Mouse (Mus musculus): ENCODE results near the gene Rtp3.

Gene Rtp3

DNA sequence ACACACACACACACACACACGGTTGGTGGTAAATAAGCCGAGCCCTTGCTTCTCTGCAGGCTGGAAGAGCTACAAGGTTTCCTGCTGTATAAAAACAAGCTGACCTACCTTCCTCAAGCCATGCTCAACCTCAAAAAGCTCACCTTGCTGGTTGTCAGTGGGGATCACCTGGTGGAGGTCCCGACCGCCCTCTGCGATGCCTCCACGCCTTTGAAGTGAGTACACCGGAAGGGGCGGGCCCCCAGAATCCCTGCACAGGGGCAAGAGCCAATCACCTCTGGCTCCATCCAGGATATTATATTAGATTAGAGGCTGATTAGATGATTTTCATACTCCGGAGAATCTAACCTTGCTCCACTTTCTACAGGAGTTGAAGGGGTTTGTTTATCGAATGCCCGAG lies 11.0 kb downstream of the Rtp3 start:
- DNase-seq (ENCODE audit: low read depth), result no peak

DNA sequence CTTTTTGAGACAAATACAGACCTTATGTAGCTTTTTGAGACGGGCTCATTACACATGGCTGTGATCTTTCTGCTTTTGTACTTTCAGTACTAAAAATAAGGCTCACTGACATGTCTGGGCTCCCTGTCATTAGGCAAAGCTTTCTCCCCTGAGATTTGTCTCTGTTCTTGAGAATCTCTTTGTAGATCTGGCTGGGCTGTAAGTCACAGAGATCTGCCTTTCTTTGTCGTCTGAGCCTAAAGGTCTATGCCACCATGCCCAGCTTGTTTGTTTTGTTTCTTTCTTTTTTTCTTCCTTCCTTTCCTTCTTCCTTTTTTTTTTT lies 24.5 kb downstream of the Rtp3 start:
- DNase-seq (ENCODE audit: low read depth), result no peak

DNA sequence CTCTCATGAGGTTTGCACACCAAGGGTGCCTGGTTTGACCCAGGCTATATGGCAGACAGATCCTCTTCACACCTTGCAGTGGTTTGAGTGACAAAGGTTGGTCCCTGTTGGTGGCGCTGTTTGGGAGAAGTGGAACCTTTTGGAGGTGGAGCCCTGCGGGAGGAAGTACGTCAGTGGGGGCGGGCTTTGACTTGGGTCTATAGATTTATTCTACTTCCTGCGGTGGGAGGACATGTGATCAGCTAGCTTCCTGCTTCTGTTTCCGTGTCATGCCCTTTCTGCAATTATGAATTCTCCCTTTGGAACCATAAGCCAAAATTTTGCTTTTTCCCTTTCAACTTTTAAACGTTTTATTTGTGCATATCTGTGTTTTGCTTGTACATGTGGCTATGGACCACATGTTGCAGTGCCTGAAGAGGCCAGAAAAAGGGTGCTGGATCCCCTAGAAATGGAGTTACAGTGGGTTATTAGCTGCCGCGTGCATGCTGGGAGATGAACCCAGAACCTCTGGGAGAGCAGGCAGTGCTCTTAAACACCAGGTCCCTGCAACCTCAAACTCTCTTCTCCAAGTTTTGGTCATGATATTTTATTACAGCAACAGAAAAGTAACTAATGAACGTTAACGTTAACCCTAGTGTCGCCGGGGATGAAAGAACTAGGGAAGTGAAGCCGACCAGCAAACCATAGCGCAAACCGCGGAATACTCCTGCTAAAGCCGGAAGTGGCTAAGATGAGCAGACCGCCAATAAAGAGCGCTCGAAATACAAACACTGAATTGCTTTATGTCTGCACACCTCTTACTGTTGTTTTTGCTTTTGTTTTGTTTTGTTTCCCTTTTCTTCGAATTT lies 25.1 kb downstream of the Rtp3 start:
- DNase-seq (ENCODE audit: low read depth), result peak; percentile 42

DNA sequence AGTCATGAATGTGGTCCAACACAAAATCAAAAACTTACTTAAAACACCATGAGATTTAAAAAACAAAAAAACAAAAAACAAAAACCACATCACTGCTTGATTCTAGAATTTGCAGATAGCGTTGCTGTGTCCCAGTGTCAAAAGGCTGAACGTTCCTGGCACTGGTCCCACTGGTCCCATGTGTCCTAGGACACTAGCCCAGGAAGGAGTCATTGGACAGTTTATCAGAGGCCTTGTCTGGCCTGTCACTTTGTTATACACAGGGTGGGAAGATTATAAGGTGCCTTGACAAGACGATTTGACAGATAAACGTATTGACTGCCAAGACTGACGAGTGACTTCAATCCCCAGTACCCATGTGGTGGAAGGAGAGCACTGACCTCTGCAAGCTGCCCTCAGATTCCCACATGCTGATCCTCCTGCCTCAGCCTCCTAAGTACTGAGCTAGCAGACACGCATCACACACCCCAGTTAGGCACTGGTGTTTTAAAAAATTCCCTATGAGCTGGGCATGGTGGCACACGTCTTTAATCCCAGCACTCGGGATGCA lies 26.7 kb downstream of the Rtp3 start:
- DNase-seq (ENCODE audit: low read depth), result no peak

DNA sequence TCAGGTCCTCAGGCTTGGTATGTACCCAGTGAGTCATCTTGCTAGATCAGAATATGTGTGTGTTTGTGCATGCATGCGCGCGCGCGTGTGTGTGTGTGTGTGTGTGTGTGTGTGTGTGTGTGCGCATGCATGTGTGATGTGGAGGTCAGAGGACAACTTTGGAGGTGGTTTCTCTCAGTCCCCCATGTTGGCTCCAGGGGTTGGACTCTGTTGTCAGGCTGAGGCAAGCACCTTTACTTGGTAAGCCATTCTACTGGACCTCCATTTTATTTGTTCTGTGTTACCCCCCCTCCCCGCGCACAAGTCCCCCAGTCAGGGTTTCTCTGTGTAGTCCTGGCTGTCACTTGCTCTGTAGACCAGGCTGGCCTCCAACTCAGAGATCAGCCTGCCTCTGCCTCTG lies 29.0 kb downstream of the Rtp3 start:
- DNase-seq (ENCODE audit: low read depth), result no peak

DNA sequence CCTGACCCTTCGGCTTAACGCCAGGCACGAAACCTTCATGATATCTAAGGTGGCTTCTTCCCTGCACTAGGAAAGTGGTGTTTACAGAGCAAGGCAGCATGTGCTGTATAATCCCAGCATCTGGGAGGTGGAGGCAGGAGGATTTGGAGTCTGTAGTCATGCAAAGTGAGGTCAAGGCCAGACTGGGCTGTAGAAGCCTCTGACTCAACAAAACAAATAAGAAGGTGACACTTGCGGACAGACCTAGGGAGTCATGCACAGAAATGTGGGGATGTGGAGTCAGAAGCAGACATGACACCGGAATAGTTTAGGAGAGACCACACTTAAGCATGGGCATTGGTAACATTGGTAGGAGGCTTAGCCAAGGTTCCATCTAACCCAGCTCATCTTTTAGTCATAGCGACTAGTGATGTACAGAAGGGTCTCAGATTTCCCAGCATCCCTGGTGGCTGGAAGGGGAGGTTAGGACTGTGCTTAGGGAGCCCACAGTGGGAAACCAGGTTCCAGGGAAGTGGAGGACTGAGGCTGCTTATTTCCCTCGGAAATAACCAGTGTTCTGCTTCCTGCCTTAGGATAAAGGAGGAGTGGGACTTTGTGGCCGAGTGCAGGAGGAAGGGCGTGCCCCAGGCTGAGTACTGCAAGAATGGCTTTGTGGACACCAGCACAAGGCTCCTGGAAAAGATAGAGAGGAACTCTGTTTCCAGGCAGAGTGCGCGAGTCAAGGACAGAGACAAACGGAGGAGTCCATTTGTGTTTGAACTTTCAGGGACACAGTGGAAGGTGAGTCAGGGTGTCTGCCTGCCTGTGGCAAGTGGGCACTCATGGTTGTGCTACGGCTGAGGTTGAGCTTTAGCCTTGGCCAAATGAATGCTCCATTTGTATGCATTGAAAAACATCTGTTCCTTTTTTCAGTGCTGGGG lies 29.9 kb downstream of the Rtp3 start:
- no peak for DNase-seq (ENCODE audit: low read depth)

DNA sequence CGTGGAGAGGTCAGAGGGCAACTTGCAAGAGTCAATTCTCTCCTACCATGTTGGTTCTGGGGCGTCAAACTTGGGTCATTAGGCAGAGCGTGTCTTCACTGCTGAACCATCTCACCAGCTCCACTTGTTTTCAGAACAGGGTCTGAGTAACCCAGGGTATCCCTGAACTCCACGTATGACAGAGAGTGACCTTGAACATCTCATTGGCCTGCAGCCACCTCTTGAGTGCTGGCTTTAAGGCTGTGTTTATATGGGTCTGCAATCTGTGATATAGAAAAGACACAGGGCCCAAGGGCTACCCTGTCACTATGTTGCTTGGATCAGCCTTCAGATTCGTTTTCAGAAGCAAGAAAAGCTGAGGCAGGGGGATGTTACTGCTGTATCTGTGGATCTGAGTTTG lies 30.7 kb downstream of the Rtp3 start:
- no peak for DNase-seq (ENCODE audit: low read depth)

DNA sequence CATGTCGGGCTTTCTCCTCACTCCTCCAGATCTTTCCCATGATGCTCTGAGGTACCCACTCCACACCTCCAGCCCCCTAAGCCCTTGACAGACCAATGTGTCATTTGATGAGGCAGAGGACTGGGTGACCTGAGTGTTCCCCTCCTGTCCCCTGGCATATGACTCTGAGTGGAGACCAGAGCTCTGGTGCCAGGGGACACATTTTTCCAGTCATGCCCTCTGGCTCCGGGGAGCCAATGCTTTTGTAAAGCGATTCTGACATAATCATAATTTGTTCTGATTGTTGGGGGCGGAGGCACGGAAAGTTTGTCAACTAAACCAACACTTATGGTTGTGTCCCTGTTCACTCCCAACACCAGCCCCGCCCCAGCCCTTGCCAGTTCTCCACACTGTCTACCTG lies 34.4 kb downstream of the Rtp3 start:
- no peak for DNase-seq (ENCODE audit: low read depth)

DNA sequence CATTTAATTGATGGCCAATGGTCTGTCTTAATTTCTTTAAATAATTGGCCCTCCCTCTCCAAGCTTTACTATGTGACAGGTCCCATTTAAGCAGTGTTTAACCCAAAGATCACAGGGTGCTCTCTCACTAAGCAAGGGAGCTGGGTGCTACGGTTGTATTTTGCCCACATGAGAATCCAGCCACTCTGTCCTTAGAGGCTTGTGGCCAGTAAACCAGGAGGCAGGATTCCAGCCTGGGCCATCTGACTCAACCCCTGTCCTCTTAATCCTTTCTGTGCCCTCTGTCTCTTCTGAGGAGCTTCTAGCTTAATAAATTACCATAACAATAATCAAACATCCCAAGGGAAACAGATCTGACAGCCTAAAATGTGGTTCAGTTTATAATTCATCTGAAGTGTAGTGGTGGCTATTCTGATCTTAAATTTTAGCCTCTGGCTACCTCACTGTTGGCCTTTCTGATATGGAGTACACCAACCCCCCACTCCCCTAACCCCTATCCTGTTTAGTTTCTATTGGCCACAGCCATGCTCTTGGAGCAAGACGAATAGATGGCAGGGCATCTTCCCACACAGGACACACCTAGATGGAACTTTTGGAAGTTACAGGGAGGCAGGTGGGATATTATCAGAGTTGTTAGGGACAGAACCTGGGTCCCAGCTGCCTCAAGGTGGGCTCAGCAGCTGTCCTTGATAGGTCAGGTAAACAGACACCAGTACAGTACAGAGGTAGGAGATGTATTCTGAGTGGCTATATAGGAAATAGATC lies 35.5 kb downstream of the Rtp3 start:
- no peak for DNase-seq (ENCODE audit: low read depth)

DNA sequence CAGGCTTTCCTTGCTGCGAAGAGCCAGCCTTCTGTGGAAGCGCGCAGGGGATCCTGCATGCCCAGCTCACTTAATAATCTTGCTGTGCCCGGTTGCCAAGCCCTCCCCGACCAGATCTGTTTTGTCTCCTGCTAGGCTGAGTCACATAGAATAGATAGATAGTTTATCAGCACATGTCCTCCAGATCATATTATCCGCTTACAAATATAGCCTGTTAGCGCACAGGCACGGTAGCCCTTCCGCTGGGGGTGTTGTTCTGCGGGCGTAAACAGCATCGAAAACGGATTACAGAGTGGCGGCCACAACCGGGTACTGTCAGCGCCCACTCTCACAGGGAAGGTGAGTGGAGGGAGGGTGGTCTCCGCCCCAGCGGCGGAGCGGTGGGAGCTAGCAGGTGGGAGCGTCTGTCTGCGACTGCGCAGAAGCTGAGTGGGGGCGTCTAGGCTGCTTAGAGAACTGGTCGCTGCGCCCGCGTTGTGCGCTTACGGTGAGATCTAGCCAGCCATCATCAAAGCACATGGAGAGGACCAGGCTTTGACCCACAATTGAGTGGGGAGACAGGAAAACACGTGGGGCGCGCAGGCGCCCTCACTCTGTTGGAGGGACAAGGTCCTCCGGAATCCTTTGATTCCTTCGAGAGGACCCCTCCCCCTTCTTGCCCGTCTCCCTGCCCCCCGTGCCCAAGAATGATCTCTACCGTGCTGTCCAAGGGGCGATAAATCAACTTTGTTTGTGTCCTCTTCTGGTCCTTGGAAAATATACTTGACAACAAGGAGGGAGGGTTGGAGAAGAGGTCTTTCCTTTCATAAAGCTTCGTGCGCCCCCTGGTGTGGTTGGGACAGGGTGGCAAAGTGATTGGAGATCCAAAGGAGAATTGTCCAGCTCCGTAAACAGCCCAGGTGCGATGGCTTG lies 36.6 kb downstream of the Rtp3 start:
- DNase-seq (ENCODE audit: low read depth), result peak; percentile 80

DNA sequence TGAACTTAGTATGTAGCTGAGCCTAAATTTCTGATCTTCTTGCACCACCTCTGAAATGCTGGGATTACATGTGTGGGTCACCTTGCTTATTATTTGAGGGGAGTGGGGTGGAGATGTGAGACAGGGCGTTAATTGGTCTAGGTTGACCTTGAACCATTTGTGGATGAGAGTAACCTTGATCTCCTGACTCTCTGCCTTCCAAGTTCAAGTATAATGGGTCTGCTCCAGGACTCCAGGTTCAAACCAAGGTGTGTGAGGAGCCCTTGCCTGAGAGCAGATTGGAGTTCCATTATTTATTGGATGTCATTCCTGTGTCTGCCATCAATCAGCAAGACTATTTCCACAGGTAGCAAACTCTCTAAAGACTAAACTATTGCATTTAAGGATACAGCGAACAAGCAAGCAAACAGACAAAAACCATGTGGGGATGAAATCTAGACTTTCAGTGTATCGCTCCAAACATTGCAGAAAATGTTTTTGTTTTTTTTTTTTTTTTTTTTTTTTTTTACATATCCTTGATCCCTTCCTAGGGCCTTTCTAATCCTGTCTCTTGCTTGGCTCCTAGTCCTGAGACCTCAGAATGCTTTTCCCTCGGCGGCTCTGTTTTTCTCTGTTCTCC lies 37.3 kb downstream of the Rtp3 start:
- DNase-seq (ENCODE audit: low read depth), result no peak

DNA sequence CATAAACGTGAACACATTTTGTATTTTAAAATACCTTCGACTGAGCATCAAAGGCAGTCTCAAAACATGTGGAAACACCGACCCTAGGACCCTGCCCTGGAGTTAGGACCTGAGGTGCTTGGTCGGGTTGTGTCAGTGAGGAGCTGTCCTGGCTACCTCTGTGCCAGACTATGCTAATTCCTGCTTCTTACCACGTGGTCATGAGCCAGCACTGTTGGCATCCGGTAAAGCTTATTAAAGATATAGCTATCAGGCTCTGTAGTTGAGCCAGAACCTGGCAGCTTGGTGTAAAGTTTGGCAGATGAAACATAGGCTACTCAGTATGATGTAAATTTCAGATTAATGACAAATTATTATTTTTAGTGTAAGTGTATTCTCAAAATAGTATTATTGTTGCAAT lies 38.0 kb downstream of the Rtp3 start:
- no peak for DNase-seq (ENCODE audit: low read depth)

DNA sequence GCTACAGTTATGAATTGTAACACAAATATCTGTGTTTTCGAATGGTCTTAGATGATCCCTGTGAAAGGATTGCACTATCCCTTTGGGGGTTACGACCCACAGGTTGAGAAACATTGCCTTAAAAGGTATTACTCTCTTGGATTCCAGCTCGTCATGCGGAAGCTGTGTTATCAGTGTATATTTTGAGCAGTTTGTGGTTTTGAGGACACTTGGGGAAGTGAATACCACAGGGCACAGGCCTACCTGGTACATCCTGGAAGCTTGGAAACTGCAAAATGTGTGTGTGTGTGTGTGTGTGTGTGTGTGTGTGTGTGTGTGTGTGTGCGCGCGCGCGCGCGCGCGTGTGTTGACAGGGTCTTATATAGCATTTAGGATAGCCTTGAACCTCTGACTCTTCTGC lies 38.5 kb downstream of the Rtp3 start:
- DNase-seq (ENCODE audit: low read depth), result no peak

DNA sequence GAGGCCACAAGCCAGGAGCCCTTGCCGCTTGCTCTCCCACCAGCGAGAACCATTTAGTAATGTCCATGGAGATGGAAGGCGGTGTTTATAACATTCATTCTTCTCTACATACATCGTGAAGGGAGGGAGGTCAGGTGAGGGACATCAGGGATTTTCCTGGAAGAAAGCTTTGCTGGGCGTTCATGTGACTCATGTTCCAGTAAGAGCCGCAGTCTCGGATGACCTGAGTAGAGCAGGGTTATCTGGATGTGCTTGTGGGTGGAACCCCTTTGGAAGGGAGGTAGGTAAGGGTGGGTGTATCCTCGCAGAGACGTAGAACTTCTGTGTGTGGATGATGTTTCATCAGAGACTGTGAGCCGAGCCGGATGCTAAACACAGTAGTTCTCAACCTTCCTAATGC lies 39.0 kb downstream of the Rtp3 start, which contains the start of gene Lrrc2:
Lrrc2 (plus strand) TSS at position 149 of the 400 bp plus-strand sequence.
- DNase-seq (ENCODE audit: low read depth), result no peak

DNA sequence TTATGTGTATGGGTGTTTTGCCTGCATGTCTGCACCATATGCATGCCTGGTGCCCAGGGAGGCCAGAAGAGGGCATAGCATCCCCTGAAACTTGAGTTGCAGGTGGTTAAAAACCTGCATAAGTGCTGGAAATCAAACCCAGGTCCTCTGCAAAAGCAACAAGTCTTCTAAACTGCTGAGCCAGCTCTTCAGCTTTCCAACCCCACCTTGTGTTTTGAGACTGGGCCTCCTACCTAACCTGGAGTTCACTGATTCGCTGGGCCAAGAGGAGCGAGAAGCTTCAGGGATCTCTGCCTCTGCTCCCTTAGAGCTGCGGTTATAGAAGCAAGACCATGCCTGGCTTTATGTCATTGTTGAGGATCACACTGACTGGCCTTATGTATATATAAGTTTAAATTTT lies 40.3 kb downstream of the Rtp3 start:
- no peak for DNase-seq (ENCODE audit: low read depth)

DNA sequence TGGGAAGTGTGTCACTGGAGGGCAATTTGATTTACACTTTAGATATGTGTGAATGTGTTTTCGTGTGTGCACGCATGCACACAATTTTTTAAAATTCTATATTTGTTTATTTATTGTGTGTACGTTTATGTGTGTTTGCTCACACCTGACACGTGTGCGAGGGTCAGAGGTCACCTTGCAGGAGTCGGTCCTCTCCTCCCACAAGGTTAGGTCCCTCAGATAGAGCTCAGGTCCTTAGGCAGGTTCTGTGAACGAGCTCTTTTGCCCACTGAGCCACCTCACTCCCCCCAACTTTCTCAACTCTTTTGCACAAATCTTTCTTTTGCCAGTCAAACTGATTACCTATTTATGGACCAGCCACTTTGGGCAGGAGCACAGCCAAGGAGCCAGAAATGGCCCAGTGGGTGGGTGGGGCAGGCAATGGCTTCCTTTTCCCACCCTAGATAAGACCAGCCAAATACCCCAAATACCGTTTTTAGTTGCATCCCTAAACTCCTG lies 41.5 kb downstream of the Rtp3 start:
- no peak for DNase-seq (ENCODE audit: low read depth)

DNA sequence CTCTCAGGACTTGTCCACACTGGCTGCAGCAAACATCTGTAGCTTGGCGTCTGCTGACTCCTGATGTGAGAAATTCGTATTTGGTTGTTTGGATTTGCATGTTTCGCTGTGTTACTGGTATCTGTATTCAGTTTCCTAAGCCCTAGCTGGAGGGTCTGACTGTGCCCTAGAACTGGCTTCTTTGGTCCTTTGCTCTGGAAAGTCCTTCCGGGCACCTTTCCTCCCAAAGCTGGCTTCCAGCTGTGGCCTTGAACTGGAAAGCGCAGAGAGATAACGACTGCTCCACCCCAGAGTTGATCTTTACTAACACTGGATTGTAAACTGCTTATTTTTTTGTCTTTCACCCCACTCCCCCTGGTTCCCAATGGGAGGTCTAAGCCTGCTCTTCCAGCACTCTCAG lies 42.5 kb downstream of the Rtp3 start:
- DNase-seq (ENCODE audit: low read depth), result no peak

DNA sequence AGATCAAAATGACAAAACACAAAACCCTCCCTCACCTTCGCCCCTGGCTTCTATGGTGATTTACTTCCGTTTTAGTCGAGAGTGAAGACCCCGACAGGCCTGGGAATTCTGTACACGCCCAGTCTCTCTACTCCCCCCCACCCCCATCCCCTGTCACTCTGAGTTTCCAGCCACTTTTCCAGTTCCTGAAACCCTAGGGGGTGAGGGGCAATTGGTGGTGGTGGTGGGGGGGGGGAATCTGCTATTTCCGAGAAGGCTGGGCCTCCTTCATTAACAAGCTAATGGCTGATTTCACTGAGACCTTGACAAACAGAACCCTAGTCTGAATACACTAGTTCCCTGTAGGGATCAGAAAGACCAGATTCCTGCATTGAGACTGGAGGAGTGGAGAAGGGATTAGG lies 43.1 kb downstream of the Rtp3 start:
- no peak for DNase-seq (ENCODE audit: low read depth)

DNA sequence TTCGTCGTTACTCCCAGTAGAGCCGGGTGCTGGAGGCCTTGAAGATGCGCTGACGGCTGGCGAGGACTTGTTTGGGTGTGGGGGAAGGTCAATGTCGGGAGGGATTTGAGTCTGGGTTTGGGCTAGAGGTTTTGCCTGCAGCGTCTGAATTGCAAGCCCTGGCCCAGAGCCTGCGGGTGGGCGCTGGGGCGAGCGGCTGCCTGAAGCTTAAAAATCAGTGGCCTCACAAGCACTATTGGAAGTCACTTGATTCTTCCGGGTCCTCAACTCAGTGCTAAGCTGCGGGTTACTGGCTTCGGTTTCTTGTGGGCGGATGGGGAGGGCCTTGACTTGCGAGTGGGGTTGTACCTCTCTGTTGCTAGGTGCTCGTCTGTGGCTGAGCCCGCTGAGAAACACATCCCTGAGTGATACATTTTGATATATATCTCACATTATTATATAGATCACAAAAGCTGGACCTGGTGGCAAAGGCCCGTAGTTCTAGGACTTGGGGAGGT lies 43.8 kb downstream of the Rtp3 start:
- DNase-seq (ENCODE audit: low read depth), result peak; percentile 89

DNA sequence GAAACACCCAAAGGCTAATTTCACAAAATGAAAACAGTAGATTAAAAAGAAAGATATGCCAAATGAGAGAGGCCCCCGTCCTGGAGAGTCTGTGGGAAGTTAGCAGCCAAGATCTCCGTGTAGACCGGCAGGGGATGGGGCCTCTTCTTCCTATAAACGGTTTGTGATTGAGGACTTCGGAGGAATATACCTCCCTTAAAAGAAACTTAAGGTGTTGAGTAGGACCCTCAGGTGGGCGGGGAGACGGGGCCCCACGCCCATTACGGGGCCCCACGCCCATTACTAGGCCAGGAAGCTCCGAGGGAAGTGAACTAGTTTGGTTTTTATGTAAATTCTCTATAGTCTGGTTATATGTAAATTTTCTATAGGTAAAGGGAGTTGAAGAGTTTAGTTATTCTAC lies 44.5 kb downstream of the Rtp3 start, which contains the start of gene Tdgf1:
Tdgf1 (minus strand) TSS at position 233 of the 400 bp plus-strand sequence.
- DNase-seq (ENCODE audit: low read depth), result peak; percentile 57

Data from induced T-regulatory cell, adult 2 months (primary cell).